Mouse (Mus musculus): Measurements from ENCODE around the gene Acaa1b. TPM values are rescaled to one million over a fixed set of nuclear protein-coding genes. Genes with fewer than 3 reads are reported as not detected.
A peak's percentile ranks its signal among the peaks of the same experiment; 100 is the strongest.

The Acaa1b gene
- polyA plus RNA-seq (2015; fragmentation: Nextera tagmentation; extraction: Ambion mirVana) = 3.1 and 3.8 TPM in 2 replicates

DNA sequence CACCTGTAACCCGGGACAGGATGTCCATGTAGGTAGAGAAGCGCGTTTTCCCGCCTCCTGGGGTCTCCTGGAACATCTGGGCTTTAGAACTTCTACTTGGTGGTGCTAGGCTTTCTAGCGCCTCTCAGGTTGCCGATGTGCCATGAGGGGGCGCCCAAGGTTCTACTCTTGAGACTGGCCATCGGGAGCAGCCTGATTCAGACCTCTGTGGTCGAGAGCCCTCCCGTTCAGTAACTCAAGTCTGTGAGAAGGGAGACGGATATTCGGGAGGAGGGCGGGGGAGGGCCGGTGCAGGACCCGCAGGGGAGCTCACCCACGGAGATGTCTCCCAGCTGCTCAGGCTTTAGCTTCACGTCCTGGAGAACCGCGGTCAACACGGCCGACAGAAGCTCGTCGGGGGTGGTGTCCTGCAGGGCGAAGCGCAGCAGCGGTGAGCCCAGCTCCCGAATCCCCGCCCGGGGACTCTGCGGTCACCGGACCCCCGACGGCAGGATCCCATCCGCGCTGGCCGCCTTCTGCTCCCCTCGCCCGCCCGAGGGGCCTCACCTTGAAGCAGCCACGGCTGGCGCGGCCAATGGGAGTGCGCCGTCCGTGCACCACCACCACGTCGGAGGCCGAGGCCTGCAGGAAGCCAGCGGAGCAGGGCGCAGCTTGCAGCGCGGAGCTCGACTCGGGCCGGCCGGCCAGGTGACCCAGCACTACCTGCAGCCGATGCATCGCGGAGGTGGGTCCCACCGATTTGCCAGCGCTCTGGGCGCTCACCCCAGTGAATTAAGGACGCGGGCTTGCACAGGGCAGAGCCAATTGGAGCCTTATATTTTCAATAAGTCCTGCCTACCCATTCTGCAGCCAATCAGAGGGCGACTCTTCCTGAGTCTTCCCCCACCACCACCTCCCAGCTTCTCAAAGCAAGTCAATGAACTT lies at the start of gene Acaa1b:
Gene Acaa1b, minus strand, starts transcription at position 816 of the 924 bp plus-strand sequence.
- H3K36me3 ChIP-seq = no peaks in the 10 kb centered on the region
- peaks cover 35% of the 10 kb centered on the region for H3K27me3 ChIP-seq
- peaks cover 4% of the 10 kb centered on the region; the same call in 1 of the 2 replicates for H3K4me1 ChIP-seq
- ATAC-seq (ENCODE audit: insufficient number of reproducible peaks, insufficient read depth, low FRiP score, low TSS enrichment, low read depth) = peak; percentile 71; the same call in 1 of the 2 replicates
- peak within 1 kb of the TSS; percentile 75 for H3K4me2 ChIP-seq
- peak within 1 kb of the TSS; percentile 63 for H3K9ac ChIP-seq
- 1% methylated on average over 63 of the region's 65 CpGs for WGBS
- no peak within 1 kb of the TSS for H3K27ac ChIP-seq
- peak within 1 kb of the TSS; percentile 53 for H3K4me3 ChIP-seq
- no peaks in the 10 kb centered on the region for H3K9me3 ChIP-seq

DNA sequence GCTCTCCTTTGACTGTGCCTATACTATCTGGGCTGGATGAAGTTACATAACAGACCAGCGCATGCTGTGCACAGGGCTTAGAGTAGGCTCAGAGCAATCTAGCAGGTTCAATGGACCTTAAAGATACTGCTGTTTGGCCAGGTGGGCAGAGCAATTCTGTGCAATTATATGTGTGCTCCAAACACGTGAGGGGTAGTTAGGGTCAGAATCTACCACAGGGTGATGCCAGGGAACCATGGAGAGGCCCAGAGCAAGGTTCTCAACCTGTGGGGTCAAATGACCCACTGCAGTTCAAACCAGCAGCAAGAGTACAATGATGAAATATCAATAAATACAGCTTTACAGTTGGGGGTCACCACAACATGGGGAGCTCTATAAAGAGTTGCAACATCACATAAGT lies 49.8 kb upstream of the Acaa1b start:
- ATAC-seq (ENCODE audit: insufficient number of reproducible peaks, insufficient read depth, low FRiP score, low TSS enrichment, low read depth) = no peak
- Histone ChIP-seq H3K4me2 (no peak overlapping the region), H3K27me3 (no peaks in the 10 kb centered on the region), H3K4me1 (no peaks in the 10 kb centered on the region), H3K9me3 (no peaks in the 10 kb centered on the region), H3K27ac (no peak overlapping the region), H3K4me3 (no peak overlapping the region), H3K9ac (no peak overlapping the region), H3K36me3 (no peaks in the 10 kb centered on the region)
- WGBS = 83% methylated on average over 2 of the region's 2 CpGs

DNA sequence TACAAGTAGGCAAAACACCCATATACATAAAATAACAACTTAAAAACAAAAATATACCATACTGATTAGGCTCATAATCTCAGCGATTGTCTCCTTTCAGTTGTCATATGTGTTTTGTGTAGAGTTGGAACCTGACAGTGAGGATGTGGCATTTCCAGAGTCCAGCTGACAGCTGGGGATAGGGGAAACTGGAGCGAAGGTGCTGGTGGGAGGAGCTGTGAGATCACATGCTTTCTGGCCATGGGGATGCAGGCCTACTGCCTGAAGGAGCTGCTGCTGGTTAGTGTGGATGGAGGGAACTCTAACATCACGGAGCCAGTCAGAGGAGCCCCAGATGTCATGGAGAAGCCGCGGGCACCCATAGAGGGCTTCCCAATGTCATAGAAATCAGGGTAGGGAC lies 48.9 kb upstream of the Acaa1b start:
- no peaks in the 10 kb centered on the region for H3K36me3 ChIP-seq
- no peaks in the 10 kb centered on the region for H3K27me3 ChIP-seq
- 90% methylated on average over 5 of the region's 5 CpGs for WGBS
- no peaks in the 10 kb centered on the region for H3K9me3 ChIP-seq
- H3K4me3 ChIP-seq = no peak overlapping the region
- H3K27ac ChIP-seq = no peak overlapping the region
- no peak for ATAC-seq (ENCODE audit: insufficient number of reproducible peaks, insufficient read depth, low FRiP score, low TSS enrichment, low read depth)
- no peak overlapping the region for H3K9ac ChIP-seq
- H3K4me1 ChIP-seq = no peaks in the 10 kb centered on the region
- H3K4me2 ChIP-seq = no peak overlapping the region

DNA sequence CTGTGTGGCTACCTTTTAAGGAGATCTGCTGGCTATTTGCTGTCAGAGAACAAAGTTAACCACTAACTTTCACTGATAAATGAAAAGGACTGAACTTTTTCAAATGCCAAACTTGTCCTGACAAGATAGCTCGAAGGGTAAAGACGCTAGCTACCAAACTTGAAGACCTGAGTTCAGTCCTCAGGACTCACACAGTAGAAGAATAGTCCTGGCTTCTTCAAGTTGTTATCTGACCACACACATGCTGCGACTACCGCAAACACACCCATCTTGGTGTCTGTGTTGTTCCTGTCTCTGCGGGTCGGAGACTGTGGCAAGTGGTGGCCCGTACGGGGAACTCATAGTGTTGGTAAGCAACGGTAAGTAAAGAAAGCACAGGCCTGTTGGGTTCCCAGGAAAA lies 46.7 kb upstream of the Acaa1b start:
- H3K36me3 ChIP-seq = no peaks in the 10 kb centered on the region
- no peak overlapping the region for H3K27ac ChIP-seq
- no peaks in the 10 kb centered on the region for H3K9me3 ChIP-seq
- H3K9ac ChIP-seq = no peak overlapping the region
- WGBS = 96% methylated on average over 9 of the region's 9 CpGs
- no peaks in the 10 kb centered on the region for H3K27me3 ChIP-seq
- no peaks in the 10 kb centered on the region for H3K4me1 ChIP-seq
- no peak for ATAC-seq (ENCODE audit: insufficient number of reproducible peaks, insufficient read depth, low FRiP score, low TSS enrichment, low read depth)
- no peak overlapping the region for H3K4me3 ChIP-seq
- no peak overlapping the region for H3K4me2 ChIP-seq

DNA sequence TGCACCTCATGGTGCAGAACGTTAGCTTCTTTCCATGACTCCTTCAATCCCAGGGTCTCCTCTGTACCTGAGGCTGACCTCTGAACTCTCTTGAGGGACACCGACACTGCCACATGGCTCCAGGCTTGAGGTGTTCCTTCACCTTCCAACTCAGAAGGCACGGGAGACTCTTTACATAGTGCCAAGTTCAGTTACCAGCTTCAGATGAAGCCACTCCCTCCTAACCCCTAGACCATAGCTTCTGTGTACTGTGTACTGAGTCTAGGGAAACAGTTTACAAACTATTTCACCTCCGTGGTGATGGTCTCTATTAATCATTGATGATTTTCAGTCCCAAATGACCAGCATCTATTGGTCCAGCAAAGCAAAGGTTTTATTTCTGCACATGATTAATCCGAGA lies 44.8 kb upstream of the Acaa1b start:
- WGBS = 84% methylated on average over 5 of the region's 5 CpGs
- Histone ChIP-seq H3K27me3 (no peaks in the 10 kb centered on the region), H3K36me3 (no peaks in the 10 kb centered on the region), H3K9ac (no peak overlapping the region), H3K9me3 (no peaks in the 10 kb centered on the region), H3K4me1 (no peaks in the 10 kb centered on the region), H3K4me2 (no peak overlapping the region), H3K4me3 (no peak overlapping the region), H3K27ac (no peak overlapping the region)
- ATAC-seq (ENCODE audit: insufficient number of reproducible peaks, insufficient read depth, low FRiP score, low TSS enrichment, low read depth) = no peak

DNA sequence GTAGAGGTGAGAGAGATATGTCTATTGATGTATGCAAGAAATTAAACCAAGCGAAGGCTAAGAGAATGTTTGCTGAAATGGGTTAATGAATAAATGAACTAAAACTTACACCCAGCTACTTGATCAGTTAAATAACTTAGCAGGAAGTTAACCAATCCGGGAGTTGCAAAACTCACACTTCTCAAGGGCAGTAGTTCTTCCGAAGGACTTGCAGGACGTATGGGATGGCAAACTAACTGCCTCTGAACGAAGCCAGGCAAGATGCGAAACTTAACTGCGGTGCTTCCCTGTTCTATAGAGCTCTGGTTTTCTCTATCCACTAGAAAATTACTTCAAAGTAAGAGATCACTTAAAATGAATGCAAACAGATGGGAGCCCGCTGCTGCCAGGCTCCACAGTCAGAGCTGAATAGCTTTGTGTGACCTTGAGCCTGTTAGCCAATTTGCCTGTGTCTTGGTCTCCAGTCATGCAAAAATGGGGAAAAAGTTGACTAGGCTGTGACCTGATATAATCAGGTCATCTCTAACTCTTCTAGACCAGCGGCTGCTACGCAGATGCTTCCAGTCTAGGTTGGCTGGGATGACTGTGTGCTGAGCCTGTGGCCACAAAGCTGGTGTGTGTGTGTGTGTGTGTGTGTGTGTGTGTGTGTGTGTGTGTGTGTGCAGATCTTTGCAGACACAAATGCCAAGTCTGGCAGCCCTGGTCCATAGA lies 42.4 kb upstream of the Acaa1b start:
- ATAC-seq (ENCODE audit: insufficient number of reproducible peaks, insufficient read depth, low FRiP score, low TSS enrichment, low read depth) = no peak
- Histone ChIP-seq H3K27me3 (no peaks in the 10 kb centered on the region), H3K36me3 (no peaks in the 10 kb centered on the region), H3K9me3 (no peaks in the 10 kb centered on the region), H3K4me1 (no peaks in the 10 kb centered on the region), H3K9ac (no peak overlapping the region), H3K4me3 (no peak overlapping the region), H3K4me2 (no peak overlapping the region), H3K27ac (no peak overlapping the region)
- 55% methylated on average over 10 of the region's 10 CpGs for WGBS

DNA sequence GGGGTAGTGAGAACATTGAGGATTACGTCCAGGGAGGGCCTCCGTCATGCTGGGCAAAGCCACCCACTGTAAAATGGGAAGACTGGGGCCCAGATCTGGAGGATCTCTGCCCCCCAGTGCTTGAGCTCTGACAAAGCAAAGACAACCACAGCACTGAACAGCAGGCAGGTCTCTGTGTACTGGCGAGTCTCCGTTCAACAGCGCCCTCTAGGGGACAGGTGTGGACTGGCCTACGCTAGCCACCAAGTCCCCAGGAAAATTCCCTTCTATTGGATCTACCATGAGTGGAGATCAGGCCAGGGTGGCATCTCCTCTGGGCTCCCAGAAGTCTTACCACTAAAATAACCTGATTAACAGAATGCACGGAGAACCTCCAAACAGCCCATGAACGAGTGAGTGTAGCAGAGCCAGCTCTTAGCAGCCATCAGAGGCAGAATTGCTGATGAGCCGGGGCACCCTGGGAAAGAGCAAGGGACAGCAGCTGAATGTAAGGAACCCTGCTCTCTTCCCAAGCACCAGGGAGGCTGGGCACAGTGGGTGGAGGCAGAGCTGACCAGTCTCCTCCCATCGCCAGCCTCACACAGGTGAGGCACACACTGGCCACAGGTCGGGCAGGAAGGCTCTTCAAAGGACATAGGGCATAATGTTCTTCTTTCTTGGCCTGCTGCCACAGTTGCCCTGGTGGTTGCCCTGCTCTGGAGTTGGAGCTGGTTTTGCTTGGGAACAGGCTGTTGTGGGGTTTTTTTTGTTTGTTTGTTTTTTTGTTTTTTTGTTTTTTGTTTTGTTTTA lies 35.5 kb upstream of the Acaa1b start:
- WGBS = 31% methylated on average over 11 of the region's 11 CpGs
- no peak for ATAC-seq (ENCODE audit: insufficient number of reproducible peaks, insufficient read depth, low FRiP score, low TSS enrichment, low read depth)

DNA sequence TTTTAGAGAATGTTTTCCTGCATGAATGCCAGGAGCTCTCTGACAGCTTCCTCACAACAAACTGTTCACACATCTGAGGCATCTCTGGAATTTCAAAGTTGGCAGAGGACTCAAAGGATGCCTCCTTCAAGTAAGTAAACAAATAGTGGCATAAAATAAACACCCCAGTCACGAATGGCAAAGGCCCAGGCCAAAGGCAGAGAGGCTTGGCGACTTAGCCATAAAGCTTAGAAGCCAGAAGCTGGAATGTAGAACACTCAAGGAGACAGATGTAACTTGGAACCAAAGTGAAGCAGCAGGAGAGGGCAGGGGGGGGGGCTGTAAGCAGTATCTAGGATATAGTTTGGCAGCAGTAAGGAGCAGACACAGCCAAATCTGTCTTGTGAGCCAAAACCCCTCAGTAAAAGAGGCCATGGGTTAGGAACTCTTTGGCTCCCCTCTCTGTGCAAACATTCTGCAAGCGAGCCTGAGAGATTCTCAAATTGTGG lies 24.4 kb upstream of the Acaa1b start:
- no peaks in the 10 kb centered on the region; the same call in 1 of the 2 replicates for H3K4me1 ChIP-seq
- H3K36me3 ChIP-seq = no peaks in the 10 kb centered on the region
- no peaks in the 10 kb centered on the region for H3K27me3 ChIP-seq
- H3K27ac ChIP-seq = no peak overlapping the region
- WGBS = 53% methylated on average over 3 of the region's 3 CpGs
- no peak overlapping the region for H3K9ac ChIP-seq
- ATAC-seq (ENCODE audit: insufficient number of reproducible peaks, insufficient read depth, low FRiP score, low TSS enrichment, low read depth) = no peak
- no peaks in the 10 kb centered on the region for H3K9me3 ChIP-seq
- H3K4me3 ChIP-seq = no peak overlapping the region
- no peak overlapping the region for H3K4me2 ChIP-seq

More for the DNA sequence above, 35.5 kb upstream of the Acaa1b start:
- no peak overlapping the region for H3K4me3 ChIP-seq
- no peak overlapping the region for H3K4me2 ChIP-seq
- H3K27me3 ChIP-seq = no peaks in the 10 kb centered on the region
- H3K4me1 ChIP-seq = no peaks in the 10 kb centered on the region
- no peaks in the 10 kb centered on the region for H3K36me3 ChIP-seq
- no peak overlapping the region for H3K9ac ChIP-seq
- no peaks in the 10 kb centered on the region for H3K9me3 ChIP-seq
- no peak overlapping the region for H3K27ac ChIP-seq

DNA sequence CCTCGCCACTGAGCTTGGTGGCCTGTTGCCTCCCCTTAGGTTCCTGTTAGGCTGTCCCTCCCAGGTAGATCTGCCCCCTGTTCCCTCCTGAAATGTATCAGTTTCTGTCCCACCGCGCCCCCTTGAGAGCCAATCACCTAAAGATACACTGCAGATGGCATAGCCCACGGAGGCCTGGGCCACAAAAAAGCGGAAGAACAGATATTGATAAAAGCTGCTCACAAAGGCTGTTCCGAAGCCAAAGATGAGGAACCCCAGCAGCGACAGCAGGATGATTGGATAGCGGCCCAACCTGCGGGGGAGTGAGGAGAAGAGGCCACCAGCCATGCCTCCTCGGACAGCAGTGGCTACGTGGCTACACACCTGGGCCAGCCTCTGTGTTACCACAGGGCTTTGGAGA lies 22.4 kb upstream of the Acaa1b start:
- H3K27me3 ChIP-seq = no peaks in the 10 kb centered on the region
- no peak overlapping the region for H3K9ac ChIP-seq
- no peaks in the 10 kb centered on the region; the same call in 1 of the 2 replicates for H3K4me1 ChIP-seq
- no peak overlapping the region for H3K4me3 ChIP-seq
- H3K9me3 ChIP-seq = no peaks in the 10 kb centered on the region
- no peak for ATAC-seq (ENCODE audit: insufficient number of reproducible peaks, insufficient read depth, low FRiP score, low TSS enrichment, low read depth)
- 87% methylated on average over 11 of the region's 11 CpGs for WGBS
- H3K4me2 ChIP-seq = no peak overlapping the region
- no peaks in the 10 kb centered on the region for H3K36me3 ChIP-seq
- no peak overlapping the region for H3K27ac ChIP-seq

DNA sequence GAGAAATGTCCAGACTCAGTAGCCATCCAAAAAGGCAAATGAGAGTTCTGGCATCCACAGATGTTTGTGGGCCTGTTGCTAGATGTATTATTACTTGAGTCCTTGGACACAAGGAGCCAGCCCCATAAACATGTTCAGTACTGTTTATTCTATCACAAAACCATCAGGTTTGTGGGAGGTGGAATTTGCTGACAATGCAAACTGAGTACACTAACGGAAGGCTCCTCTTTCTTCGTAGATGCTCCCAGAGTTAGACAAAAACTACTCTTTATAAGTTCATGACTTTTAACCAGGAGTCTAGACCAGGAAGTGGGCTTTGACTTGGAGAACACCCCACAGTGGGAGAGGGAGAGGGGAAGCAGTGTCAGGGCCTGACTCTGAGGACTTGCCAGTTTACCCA lies 10.7 kb upstream of the Acaa1b start:
- H3K27me3 ChIP-seq = no peaks in the 10 kb centered on the region
- no peaks in the 10 kb centered on the region for H3K9me3 ChIP-seq
- H3K4me1 ChIP-seq = no peaks in the 10 kb centered on the region
- no peak overlapping the region for H3K27ac ChIP-seq
- no peak overlapping the region for H3K4me2 ChIP-seq
- H3K36me3 ChIP-seq = no peaks in the 10 kb centered on the region
- H3K4me3 ChIP-seq = no peak overlapping the region
- WGBS = 92% methylated on average over 2 of the region's 2 CpGs
- no peak for ATAC-seq (ENCODE audit: insufficient number of reproducible peaks, insufficient read depth, low FRiP score, low TSS enrichment, low read depth)
- no peak overlapping the region for H3K9ac ChIP-seq

DNA sequence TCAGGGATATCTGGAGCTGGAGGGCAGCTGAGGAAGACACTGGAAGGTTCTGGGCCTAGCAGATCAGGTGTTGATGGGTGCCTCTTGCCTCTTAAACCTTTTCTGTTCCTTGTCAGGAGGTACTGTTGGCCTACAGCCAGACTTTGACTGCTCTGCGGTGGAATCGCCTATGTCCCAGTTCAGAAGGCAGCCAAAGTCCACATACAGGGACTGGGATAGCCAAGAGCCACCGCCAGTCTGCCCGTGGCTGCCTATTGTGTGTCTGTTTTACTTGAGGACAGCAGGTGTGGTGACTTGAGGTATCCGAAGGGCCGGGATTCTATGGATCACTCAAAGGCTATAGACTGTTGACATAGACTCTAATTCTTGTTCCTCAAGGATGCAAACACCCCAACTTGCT lies 8.7 kb upstream of the Acaa1b start:
- whole genome bisulfite sequencing = 91% methylated on average over 6 of the region's 6 CpGs
- Histone ChIP-seq H3K36me3 (no peaks in the 10 kb centered on the region), H3K27ac (no peak overlapping the region), H3K9me3 (no peaks in the 10 kb centered on the region), H3K4me2 (no peak overlapping the region), H3K27me3 (no peaks in the 10 kb centered on the region), H3K4me3 (no peak overlapping the region), H3K9ac (no peak overlapping the region), H3K4me1 (no peaks in the 10 kb centered on the region)
- no peak for ATAC-seq (ENCODE audit: insufficient number of reproducible peaks, insufficient read depth, low FRiP score, low TSS enrichment, low read depth)

Data from embryonic facial prominence, embryonic 13.5 days (tissue).